Mouse (Mus musculus): Measurements from ENCODE around the gene Tarsl2.

DNA sequence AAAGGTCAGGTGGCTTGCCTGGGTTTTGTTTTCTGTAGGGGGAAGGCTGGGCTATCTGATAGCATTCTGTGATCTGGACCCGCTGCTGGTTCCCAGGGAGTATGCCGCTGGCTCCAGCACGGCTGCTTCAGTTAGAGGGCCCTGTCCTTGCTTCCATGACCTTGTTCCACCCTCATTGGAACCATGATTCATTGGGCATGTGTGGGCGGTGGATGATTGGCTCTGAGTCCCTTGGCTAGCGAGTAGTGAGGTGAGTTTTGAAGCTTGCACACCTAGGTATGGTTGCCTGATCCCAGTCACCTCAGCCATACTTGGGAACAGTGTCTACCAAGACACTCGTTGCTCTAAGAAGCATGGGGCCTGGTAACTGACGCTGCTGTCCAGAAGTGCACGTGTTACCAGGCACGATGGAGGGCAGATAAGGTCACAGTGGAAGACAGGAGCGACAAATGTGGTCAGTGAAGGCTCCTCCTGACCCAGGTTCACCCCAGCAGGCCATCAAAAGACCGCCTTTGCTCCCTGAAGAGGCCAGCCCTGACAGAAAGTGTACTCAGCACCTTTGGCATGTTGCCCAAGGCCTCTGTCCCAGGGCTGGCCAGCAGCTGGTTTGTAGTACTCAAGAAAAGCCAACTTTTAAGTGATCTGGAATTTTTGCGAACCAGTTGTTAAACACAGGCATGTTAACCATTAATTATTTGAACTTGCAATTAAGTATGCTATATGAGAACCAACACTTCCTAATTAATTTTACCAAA, 92.8 kb downstream of the Tarsl2 start:
- no peak for TF ChIP-seq POLR2A (IDR thresholded peaks at IDR 0.05; ENCODE audit: insufficient read depth, low read depth, low read length)
- TF ChIP-seq EP300 (IDR thresholded peaks at IDR 0.05; ENCODE audit: insufficient read depth, low read depth, low read length), result no peak
- TF ChIP-seq CTCF (IDR thresholded peaks at IDR 0.05), result no peak

Measured in heart, adult 2 months (tissue).